Mouse (Mus musculus): Measurements from ENCODE around the gene Rabepk.

DNA sequence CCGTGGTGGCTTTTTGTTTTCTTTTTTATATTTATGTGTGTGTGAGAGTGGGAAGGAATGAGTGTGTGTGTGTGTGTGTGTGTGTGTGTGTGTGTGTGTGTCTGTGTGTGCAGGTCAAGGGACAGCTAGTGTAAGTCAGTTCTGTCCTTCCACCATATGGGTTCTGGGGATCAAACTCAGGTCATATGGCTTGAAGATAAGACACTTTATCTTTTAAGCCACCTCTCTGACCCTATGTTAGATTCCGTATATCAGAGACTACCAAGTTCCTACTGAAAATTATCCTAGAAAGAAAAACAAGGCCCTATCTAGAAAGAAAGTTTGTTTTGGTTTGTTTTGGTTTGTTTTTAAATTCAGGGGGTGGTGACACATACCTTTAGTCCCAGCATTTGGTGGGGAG lies 37.5 kb downstream of the Rabepk start:
- TF ChIP-seq MAZ (IDR thresholded peaks at IDR 0.05; ENCODE audit: low read depth, low read length) (no peak), POLR2A (IDR thresholded peaks at IDR 0.05; ENCODE audit: low read depth, low read length) (no peak), MEF2A (IDR thresholded peaks at IDR 0.05; ENCODE audit: borderline replicate concordance, low read depth, low read length) (no peak), CTCF (conservative IDR thresholded peaks at IDR 0.05 in 1 of 2, IDR thresholded peaks at IDR 0.05 in 1 of 2; ENCODE audit: low read depth in 2 of 2, low read length in 2 of 2) (no peak), EP300 (IDR thresholded peaks at IDR 0.05; ENCODE audit: low read length) (no peak), USF1 (IDR thresholded peaks at IDR 0.05; ENCODE audit: low read depth, low read length) (no peak), ZNF384 (IDR thresholded peaks at IDR 0.05; ENCODE audit: low read depth, low read length) (no peak), MAFK (IDR thresholded peaks at IDR 0.05; ENCODE audit: insufficient replicate concordance, low read length) (no peak)

Data from CH12.LX (cell line).